Mouse (Mus musculus) thymus, adult 18-20 months (tissue): ENCODE data around the gene 1700088E04Rik.

Source experiments
- DNase-seq, 2 experiments: peaks; one replicate each; pipeline ENCODE4 v3.0.0; 2022; ENCODE audit warnings: mixed read lengths in 2 of 2

The 1700088E04Rik gene

GRCm38 (mm10) chr15:79130782-79131181 is 10.3 kb downstream of the 1700088E04Rik start:
- DNase-seq: no peak

- no peak for DNase-seq
These were observed 11.7 kb downstream of the 1700088E04Rik start for GRCm38 (mm10) chr15:79129311-79129710.

DNA sequence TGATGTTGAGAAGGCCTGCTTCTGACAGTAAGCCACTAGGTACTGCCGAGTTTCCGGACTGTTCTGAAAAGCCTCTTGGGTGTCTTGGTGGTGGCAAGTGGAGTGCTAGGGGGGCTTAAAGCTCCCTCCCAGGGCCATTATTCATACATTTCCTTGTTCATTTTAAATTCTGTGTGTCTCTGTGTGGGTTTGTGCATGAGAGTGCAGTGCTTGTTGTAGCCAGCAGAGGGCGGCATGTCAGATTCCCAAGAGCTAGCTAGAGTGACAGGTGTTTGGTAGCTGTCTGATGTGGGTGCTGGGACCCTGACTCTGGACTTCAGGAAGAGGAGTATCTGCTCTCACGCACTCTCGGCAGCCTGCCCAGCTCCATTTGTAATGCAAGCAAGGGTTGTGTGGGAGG is 12.8 kb downstream of the 1700088E04Rik start:
- no peak for DNase-seq

- no peak for DNase-seq
These were observed 14.0 kb downstream of the 1700088E04Rik start for GRCm38 (mm10) chr15:79127101-79127500.

- peak in 1 of 2 experiments; percentile 28 for DNase-seq
These were observed 14.7 kb downstream of the 1700088E04Rik start for GRCm38 (mm10) chr15:79126217-79126932.

GRCm38 (mm10) chr15:79124331-79124875 is 16.6 kb downstream of the 1700088E04Rik start:
- DNase-seq: no peak

DNA sequence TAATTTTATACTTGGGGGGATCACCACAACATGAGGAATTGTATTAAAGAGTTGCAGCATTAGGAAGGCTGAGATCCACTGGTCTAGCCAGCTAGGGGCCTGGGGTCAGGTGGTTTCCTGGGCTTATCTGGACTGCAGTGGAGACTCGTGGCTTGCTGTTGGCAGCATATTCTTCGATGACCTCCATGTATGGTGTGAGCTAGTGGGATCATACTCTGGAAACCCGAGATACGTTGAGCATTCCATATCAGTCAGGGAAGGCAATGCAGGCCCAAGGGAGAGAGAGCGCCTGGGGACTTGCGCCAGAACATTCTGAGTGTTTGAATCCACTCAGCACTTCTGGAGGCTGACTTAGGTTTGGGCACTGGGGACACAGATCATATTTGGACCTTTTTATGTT is 17.3 kb downstream of the 1700088E04Rik start:
- no peak for DNase-seq

- DNase-seq: no peak
These were observed 18.5 kb downstream of the 1700088E04Rik start for GRCm38 (mm10) chr15:79122546-79122945.

- no peak for DNase-seq
These were observed 18.9 kb downstream of the 1700088E04Rik start for GRCm38 (mm10) chr15:79122119-79122518.

DNA sequence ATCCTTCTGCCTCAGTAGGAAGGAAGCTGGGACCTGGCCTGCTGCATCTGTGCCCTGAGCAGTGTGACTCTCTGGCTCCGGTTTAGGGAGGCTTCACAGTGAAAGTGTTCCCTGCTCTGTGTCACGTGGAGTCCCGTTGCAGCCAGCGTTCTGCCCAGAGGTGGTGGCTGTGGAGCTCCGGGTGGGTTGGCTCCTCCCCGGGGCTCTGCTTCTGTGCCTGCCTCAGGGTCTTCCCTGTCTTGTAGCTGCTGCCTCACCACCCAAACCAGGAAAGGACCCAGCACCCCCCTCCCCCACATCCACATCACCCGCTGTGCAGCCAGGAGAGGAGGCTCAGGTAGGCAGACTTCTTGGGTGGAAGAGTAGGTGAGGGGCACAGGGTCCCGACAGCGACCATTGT is 21.6 kb downstream of the 1700088E04Rik start:
- no peak for DNase-seq

DNA sequence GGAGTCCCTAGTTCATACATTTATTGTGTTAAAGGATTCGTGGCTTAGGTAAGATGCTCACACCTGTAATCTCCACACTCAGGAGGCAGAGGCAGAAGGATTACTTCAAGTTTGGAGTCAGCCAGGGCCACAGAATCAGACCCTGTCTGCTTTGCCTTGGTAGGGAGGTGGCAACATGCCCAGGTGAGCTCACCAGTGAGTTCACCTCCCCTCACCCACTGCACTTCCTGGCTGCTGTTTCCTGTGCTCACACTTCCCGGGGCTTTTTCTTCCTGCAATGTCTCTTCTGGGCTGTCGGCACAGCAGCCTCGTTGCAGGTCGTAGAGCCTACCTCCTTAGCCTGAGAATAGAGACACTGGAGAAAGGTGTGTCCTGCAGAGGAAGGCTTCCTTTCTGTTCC is 25.8 kb downstream of the 1700088E04Rik start:
- DNase-seq: peak; percentile 17 to 45

DNA sequence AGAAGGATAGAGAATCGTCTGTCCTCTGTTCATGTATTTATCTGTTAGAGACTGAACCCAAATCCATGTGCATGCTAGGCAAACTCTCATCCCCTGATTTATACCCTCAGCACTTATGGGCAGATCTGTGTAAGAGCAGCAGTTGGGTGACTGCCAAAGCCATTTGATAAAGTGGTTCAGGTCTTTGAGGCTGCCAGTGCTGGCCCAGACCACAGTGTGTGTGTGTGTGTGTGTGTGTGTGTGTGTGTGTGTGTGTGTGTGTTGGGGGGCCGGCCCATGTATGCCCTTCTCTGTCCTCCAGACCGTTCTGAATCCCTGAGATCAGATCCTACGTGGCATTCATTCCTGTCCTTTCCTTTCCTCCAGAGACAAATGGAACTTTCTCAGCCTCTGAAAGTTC is 29.3 kb downstream of the 1700088E04Rik start:
- DNase-seq: no peak

DNA sequence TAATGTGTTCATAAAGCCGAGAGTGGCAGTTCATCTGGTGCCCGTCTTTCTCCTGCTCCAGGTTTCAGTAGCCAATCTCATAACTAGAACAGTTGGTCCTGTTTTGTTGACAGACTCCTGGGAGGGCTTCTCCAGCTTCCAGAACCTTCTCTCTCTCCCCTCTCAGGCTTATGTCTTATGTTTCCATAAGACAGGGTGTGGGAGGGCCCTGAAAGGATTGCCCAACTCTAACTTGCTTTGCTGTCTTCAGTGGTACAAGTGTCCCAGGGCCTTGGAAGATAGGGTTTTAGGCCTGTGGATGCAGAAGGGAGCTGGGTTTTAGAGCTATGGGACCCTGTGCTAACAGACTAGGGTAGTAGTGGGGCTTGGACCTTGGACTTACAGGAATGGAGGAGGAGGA is 30.5 kb downstream of the 1700088E04Rik start:
- DNase-seq: no peak

DNA sequence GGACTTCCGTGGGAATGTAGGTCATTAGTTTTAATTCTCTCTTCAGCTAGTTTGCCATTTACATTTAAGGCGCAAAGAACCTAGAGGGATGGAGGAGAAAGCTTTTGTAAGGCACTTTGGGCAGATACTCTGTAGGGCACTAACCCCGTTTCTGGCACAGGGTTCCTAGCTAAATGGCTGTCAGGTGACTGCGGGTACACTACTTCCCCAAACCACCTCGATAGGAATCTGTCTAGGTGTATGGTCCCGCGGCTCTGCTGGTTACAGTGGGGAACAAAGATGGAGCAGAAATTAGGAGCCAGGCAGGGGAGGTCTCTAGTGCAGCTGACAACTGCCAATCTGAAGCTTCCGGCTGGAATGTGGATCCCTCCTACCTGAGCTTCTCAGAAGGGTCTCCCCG is 31.0 kb downstream of the 1700088E04Rik start:
- DNase-seq: no peak

GRCm38 (mm10) chr15:79109321-79109934 is 31.6 kb downstream of the 1700088E04Rik start:
- DNase-seq: peak; percentile 13 to 34

GRCm38 (mm10) chr15:79108421-79109320 is 32.4 kb downstream of the 1700088E04Rik start, which contains the start of gene Micall1:
Gene Micall1 (plus strand): TSS chr15:79108898.
- DNase-seq: peak; percentile 54 to 56

- no peak for DNase-seq
These were observed 33.1 kb downstream of the 1700088E04Rik start for GRCm38 (mm10) chr15:79107966-79108365.

DNA sequence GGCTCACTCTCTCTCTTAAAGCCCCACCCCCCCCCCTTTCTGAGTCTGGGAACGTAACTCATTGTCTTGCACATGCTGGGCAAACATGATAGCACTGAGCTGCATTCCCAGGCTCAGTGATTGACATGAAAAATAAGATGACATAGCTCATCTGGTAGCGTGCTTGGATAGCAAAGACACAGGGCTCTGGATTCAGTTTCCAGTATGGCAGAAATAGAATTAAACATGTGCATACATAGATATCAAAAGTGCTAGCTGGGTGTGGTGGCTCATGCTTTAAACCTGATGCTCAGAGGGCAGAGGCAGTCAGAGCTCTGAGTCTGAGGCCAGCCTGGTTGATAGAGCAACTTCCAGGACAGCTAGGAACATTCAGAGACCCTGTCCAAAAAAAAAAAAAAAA is 35.2 kb downstream of the 1700088E04Rik start:
- no peak for DNase-seq

DNA sequence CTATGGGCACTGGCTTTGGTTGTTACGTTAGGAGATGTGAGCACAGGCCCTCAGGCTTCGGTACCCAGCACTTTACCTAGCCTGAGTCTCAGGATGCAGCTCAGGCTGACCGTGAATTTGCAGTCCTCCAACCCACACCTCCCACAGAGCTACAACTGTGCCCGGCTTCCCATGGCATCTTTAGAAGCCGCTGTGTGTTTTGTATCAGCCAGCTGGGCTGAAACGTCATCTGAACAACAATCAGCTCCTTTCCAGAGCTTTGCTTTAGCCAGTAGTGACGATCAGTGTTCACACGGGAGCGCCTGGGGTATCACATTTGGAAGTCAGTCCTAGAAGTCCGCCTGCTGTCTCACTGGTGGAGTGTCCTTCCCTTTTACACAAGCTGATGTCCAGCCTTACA is 37.8 kb downstream of the 1700088E04Rik start:
- DNase-seq: no peak

DNA sequence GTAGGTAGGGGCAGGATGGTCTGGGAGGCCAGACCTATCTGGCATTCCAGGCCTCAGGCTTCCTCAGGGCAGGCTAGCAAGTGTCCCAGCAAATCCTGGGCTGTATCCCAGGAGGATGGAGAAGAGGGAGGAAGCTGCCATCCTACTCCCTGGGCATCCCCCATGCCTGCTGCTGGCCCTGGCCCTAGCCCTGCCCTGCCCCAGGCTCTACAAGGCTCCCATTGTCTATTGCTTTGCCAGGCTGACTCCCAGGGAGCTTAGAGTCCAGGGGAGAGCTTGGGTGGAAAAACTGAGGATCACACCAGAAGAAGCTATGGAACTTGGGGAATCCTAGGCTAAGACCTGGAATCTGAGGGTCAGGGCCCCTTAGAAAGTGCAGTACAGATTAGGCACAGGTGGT is 39.5 kb downstream of the 1700088E04Rik start:
- no peak for DNase-seq

- no peak for DNase-seq
These were observed 40.7 kb downstream of the 1700088E04Rik start for GRCm38 (mm10) chr15:79100391-79100790.

DNA sequence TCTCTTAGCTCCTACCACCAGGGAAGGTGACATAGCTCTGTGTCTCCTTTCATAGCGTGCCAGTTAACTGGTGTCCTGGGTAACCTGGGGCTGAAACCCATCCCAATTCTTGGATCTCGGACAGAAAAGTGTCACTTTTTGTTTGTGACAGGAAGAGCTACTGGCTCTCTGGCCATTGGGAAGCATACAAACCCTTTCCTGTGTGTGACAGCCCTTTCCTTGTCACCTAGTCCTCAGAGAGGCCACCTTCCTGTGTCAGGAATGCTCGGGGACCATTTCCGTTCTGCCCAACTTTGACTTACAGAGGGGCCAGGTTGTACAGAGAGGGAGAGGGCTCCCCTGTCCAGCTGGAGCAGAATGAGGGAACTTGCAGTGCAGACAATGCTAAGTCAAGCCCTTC is 41.6 kb downstream of the 1700088E04Rik start:
- no peak for DNase-seq

- DNase-seq: no peak
These were observed 42.2 kb downstream of the 1700088E04Rik start for GRCm38 (mm10) chr15:79098868-79099267.
